Comparison of ENCODE assay signal across 8 mouse cellular contexts in genomic region chr19:4268566-4269361, GRCm38 (mm10). TPM values are rescaled to one million over a fixed set of nuclear protein-coding genes. Genes with fewer than 3 reads are reported as not detected.
A peak's percentile ranks its signal among the peaks of the same experiment; 100 is the strongest.
DNase-seq lines count a peak whose midpoint lies in the region; ATAC-seq and TF ChIP-seq lines count a peak whose summit lies in the region.

TSS of gene Ssh3 (minus strand) at chr19:4269180.

- ATAC-seq in limb, embryonic 15.5 days (ENCODE audit: insufficient number of reproducible peaks, low FRiP score, low TSS enrichment, low read depth) = peak; percentile 66; the same call in 1 of the 2 replicates
- ATAC-seq in midbrain, embryonic 16.5 days = peak; percentile 50; the same call in 1 of the 2 replicates
- peak; percentile 92 for ATAC-seq in stomach, embryonic 14.5 days (ENCODE audit: insufficient number of reproducible peaks, insufficient read depth, low FRiP score, low read depth)

- peaks cover 34% of the 10 kb centered on the region for H3K36me3 ChIP-seq in limb, embryonic 15.5 days
- H3K36me3 ChIP-seq in midbrain, embryonic 16.5 days (ENCODE audit: control insufficient read depth, insufficient read depth, low read length) = peaks cover 12% of the 10 kb centered on the region
- H3K36me3 ChIP-seq in stomach, embryonic 14.5 days (ENCODE audit: control insufficient read depth, insufficient read depth, low read length) = no peaks in the 10 kb centered on the region

- peak within 1 kb of the TSS; percentile 56 for H3K9ac ChIP-seq in limb, embryonic 15.5 days
- H3K9ac ChIP-seq in midbrain, embryonic 16.5 days (ENCODE audit: low read depth, low read length) = peak within 1 kb of the TSS; percentile 56
- peak within 1 kb of the TSS; percentile 40 for H3K9ac ChIP-seq in stomach, embryonic 14.5 days (replicated peaks; ENCODE audit: low read depth, low read length)

- no peak within 1 kb of the TSS for H3K27ac ChIP-seq in embryonic fibroblast, embryonic 13.5 days (ENCODE audit: insufficient read depth, low read length)
- peak within 1 kb of the TSS; percentile 71 for H3K27ac ChIP-seq in limb, embryonic 15.5 days
- H3K27ac ChIP-seq in midbrain, embryonic 16.5 days (ENCODE audit: low read length) = no peak within 1 kb of the TSS
- H3K27ac ChIP-seq in stomach, embryonic 14.5 days (ENCODE audit: low read length) = peak within 1 kb of the TSS; percentile 61

- peaks cover 6% of the 10 kb centered on the region; the same call in 1 of the 2 replicates for H3K4me1 ChIP-seq in embryonic fibroblast, embryonic 13.5 days (ENCODE audit: control insufficient read depth, insufficient read depth, low read length)
- H3K4me1 ChIP-seq in limb, embryonic 15.5 days = peaks cover 20% of the 10 kb centered on the region
- H3K4me1 ChIP-seq in midbrain, embryonic 16.5 days (ENCODE audit: control insufficient read depth, insufficient read depth, low read length) = peaks cover 6% of the 10 kb centered on the region
- no peaks in the 10 kb centered on the region for H3K4me1 ChIP-seq in stomach, embryonic 14.5 days (ENCODE audit: control insufficient read depth, insufficient read depth, low read length)

- 4% methylated on average over 46 of the region's 46 CpGs for WGBS in limb, embryonic 15.5 days
- WGBS in midbrain, embryonic 16.5 days = 6% methylated on average over 46 of the region's 46 CpGs
- 5% methylated on average over 46 of the region's 46 CpGs for WGBS in stomach, embryonic 14.5 days

- H3K4me2 ChIP-seq in limb, embryonic 15.5 days = peak within 1 kb of the TSS; percentile 75
- H3K4me2 ChIP-seq in midbrain, embryonic 16.5 days (ENCODE audit: low read length) = peak within 1 kb of the TSS; percentile 53
- H3K4me2 ChIP-seq in stomach, embryonic 14.5 days (replicated peaks; ENCODE audit: low read depth, low read length) = peak within 1 kb of the TSS; percentile 65

- peak; percentile 43 for TF ChIP-seq POLR2A in embryonic fibroblast, embryonic 13.5 days (IDR thresholded peaks at IDR 0.05; ENCODE audit: low read depth, low read length)

- peak; percentile 84 for DNase-seq in 416B (ENCODE audit: low read depth)
- DNase-seq in adrenal gland, postnatal 25 days = peak; percentile 81
- DNase-seq in heart, adult 9 months (ENCODE audit: low spot score in 2 of 2) = peak; percentile 60 to 63
- DNase-seq in kidney, adult 9 months = peak; percentile 93

- no peaks in the 10 kb centered on the region for H3K9me3 ChIP-seq in limb, embryonic 15.5 days
- no peaks in the 10 kb centered on the region for H3K9me3 ChIP-seq in midbrain, embryonic 16.5 days (replicated peaks; ENCODE audit: control insufficient read depth, low read length, poor library complexity, severe bottlenecking)
- H3K9me3 ChIP-seq in stomach, embryonic 14.5 days (ENCODE audit: control insufficient read depth, low read depth, low read length) = no peaks in the 10 kb centered on the region

- no peaks in the 10 kb centered on the region for H3K27me3 ChIP-seq in limb, embryonic 15.5 days
- H3K27me3 ChIP-seq in midbrain, embryonic 16.5 days (ENCODE audit: control insufficient read depth, insufficient read depth, low read depth, low read length) = peaks cover 12% of the 10 kb centered on the region
- H3K27me3 ChIP-seq in stomach, embryonic 14.5 days (ENCODE audit: control insufficient read depth, insufficient read depth, low read length) = no peaks in the 10 kb centered on the region

- TF ChIP-seq CTCF in embryonic fibroblast, embryonic 13.5 days (IDR thresholded peaks at IDR 0.05; ENCODE audit: borderline replicate concordance, insufficient read depth, low read length) = no peak

- peak within 1 kb of the TSS; percentile 45 for H3K4me3 ChIP-seq in embryonic fibroblast, embryonic 13.5 days (ENCODE audit: insufficient read depth, low read length)
- H3K4me3 ChIP-seq in limb, embryonic 15.5 days = peak within 1 kb of the TSS; percentile 57
- peak within 1 kb of the TSS; percentile 33 for H3K4me3 ChIP-seq in midbrain, embryonic 16.5 days (ENCODE audit: low read depth, low read length)
- H3K4me3 ChIP-seq in stomach, embryonic 14.5 days (ENCODE audit: low read depth, low read length) = peak within 1 kb of the TSS; percentile 44

RNA-seq across cellular contexts. Expression of gene Ssh3, which starts in this region (rescaled TPM):
- 35.6 and 52.3 TPM in 2 replicates for total RNA-seq in adrenal gland, postnatal 25 days (2021)
- 14.0 and 22.5 TPM in 2 replicates for polyA plus RNA-seq in embryonic fibroblast, embryonic 13.5 days (2011; ENCODE audit: insufficient read length, low read depth, missing spikeins)
- 29.4 and 32.7 TPM in 2 replicates for polyA plus RNA-seq in limb, embryonic 15.5 days (2015; fragmentation: Nextera tagmentation; extraction: Ambion mirVana)
- 14.7 and 19.6 TPM in 2 replicates for polyA plus RNA-seq in midbrain, embryonic 16.5 days (2015; fragmentation: Nextera tagmentation; extraction: Ambion mirVana)
- 26.5 and 27.9 TPM in 2 replicates for polyA plus RNA-seq in stomach, embryonic 14.5 days (2014; fragmentation: Nextera tagmentation; extraction: Ambion mirVana)

Comparison
In these comparisons a context has a peak if more than half of its experiments do, and no peak if none do; other contexts are left out.
1. H3K27ac ChIP-seq: peak in limb, embryonic 15.5 days (single experiment) and stomach, embryonic 14.5 days (single experiment); none in embryonic fibroblast, embryonic 13.5 days (single experiment) and midbrain, embryonic 16.5 days (single experiment).
2. Peak in every context shown above with its lines, with median percentiles within 50 percentile points of each other: DNase-seq, H3K4me3 ChIP-seq, ATAC-seq, H3K4me2 ChIP-seq and H3K9ac ChIP-seq.